Mouse (Mus musculus): Measurements from ENCODE around the gene Rab40c. TPM values are rescaled to one million over a fixed set of nuclear protein-coding genes. Genes with fewer than 3 reads are reported as not detected.
"Not testable (repeated sequence)": the region's sequence is repeated elsewhere in the genome, so short reads cannot be mapped to it uniquely, and the experiment has no call there.

Rab40c gene
- total and polyA plus RNA-seq, 2 experiments from 2014 or later, result 10.4 to 22.5 TPM

GRCm38 (mm10) chr17:25873405-25874147 is 46.0 kb downstream of the Rab40c start:
- DNase-seq (ENCODE audit: low spot score) (no peak), ATAC-seq (ENCODE audit: insufficient read depth, low read depth) (no peak)
- H3K27ac ChIP-seq (ENCODE audit: low read depth), result 0 out of 2 replicates have a peak overlapping the region, but pooled peaks have one; percentile 21
- TF ChIP-seq CTCF (IDR thresholded peaks at IDR 0.05; ENCODE audit: low read depth) (no peak), EP300 (IDR thresholded peaks at IDR 0.05; ENCODE audit: low read depth) (no peak)
- H3K4me2 ChIP-seq (ENCODE audit: low read depth, low read length), result no peak overlapping the region
- 76% methylated on average over 11 of the region's 11 CpGs for WGBS
- H3K4me3 ChIP-seq (ENCODE audit: low read depth, low read length), result no peak overlapping the region
- H3K27me3 ChIP-seq (ENCODE audit: control insufficient read depth, insufficient read depth, low read length), result no peaks in the 10 kb centered on the region
- H3K36me3 ChIP-seq (replicated peaks; ENCODE audit: control insufficient read depth, insufficient read depth, low read length), result no peaks in the 10 kb centered on the region
- H3K9me3 ChIP-seq (replicated peaks; ENCODE audit: control insufficient read depth, low read length), result no peaks in the 10 kb centered on the region
- H3K9ac ChIP-seq (replicated peaks; ENCODE audit: low read depth, low read length), result no peak overlapping the region
- peaks cover 18% of the 10 kb centered on the region; the same call in 1 of the 2 replicates for H3K4me1 ChIP-seq (ENCODE audit: control insufficient read depth, insufficient read depth)

DNA sequence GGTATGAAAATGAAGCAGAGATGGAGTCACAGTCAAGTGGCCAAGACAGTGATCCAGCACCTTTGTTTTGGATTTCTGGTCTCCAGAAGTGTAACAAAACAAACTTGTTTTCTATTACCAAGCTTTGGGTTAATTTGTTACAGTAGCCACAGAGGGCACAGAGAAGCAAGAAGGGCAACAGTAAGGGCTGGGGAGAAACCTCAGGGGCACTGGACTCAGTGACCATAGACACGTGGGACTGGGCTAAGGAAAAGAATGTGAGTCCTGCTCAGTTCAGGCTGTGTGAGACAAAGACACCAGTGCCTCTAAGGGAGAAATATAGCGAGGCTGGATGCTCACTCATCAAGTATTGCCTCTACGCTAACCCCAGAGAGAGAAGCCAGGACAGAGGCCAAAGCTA is 46.9 kb downstream of the Rab40c start:
- 81% methylated on average over 3 of the region's 3 CpGs for WGBS
- H3K4me3 ChIP-seq (ENCODE audit: low read depth, low read length), result no peak overlapping the region
- no peaks in the 10 kb centered on the region for H3K9me3 ChIP-seq (replicated peaks; ENCODE audit: control insufficient read depth, low read length)
- TF ChIP-seq EP300 (IDR thresholded peaks at IDR 0.05; ENCODE audit: low read depth), result no peak
- TF ChIP-seq CTCF (IDR thresholded peaks at IDR 0.05; ENCODE audit: low read depth), result no peak
- no peak overlapping the region for H3K4me2 ChIP-seq (ENCODE audit: low read depth, low read length)
- DNase-seq (ENCODE audit: low spot score) (no peak), ATAC-seq (ENCODE audit: insufficient read depth, low read depth) (no peak)
- H3K27ac ChIP-seq (ENCODE audit: low read depth), result no peak overlapping the region
- H3K27me3 ChIP-seq (ENCODE audit: control insufficient read depth, insufficient read depth, low read length), result no peaks in the 10 kb centered on the region
- peaks cover 18% of the 10 kb centered on the region; the same call in 1 of the 2 replicates for H3K4me1 ChIP-seq (ENCODE audit: control insufficient read depth, insufficient read depth)
- no peak overlapping the region for H3K9ac ChIP-seq (replicated peaks; ENCODE audit: low read depth, low read length)
- H3K36me3 ChIP-seq (replicated peaks; ENCODE audit: control insufficient read depth, insufficient read depth, low read length), result no peaks in the 10 kb centered on the region

- ATAC-seq (ENCODE audit: insufficient read depth, low read depth); DNase-seq (ENCODE audit: low spot score); H3K27me3 ChIP-seq (ENCODE audit: control insufficient read depth, insufficient read depth, low read length): not testable (repeated sequence)
Measured at GRCm38 (mm10) chr17:25871566-25871965, 48.0 kb downstream of the Rab40c start.

DNA sequence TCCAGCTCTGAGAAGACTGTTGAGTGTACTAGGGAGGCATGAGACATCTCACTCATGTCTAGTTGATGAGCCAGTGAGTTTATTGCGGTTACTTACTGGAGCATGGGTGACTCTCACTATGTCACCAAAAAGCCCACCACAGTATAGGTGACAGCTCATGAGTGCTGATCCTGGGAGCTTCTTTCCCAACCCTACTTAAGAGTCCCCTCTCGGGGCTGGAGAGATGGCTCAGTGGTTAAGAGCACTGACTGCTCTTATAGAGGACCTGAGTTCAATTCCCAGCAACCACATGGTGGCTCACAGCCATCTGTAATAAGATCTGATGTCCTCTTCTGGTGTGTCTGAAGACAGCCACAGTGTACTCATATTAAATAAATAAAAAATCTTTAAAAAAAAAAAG is 49.6 kb downstream of the Rab40c start:
- no peak overlapping the region for H3K27ac ChIP-seq (ENCODE audit: low read depth)
- no peaks in the 10 kb centered on the region for H3K27me3 ChIP-seq (ENCODE audit: control insufficient read depth, insufficient read depth, low read length)
- no peak overlapping the region for H3K9ac ChIP-seq (replicated peaks; ENCODE audit: low read depth, low read length)
- no peak for ATAC-seq (ENCODE audit: insufficient read depth, low read depth)
- WGBS, result 90% methylated on average over 2 of the region's 2 CpGs
- no peak overlapping the region for H3K4me2 ChIP-seq (ENCODE audit: low read depth, low read length)
- TF ChIP-seq EP300 (IDR thresholded peaks at IDR 0.05; ENCODE audit: low read depth) (no peak), CTCF (IDR thresholded peaks at IDR 0.05; ENCODE audit: low read depth) (no peak)
- H3K36me3 ChIP-seq (replicated peaks; ENCODE audit: control insufficient read depth, insufficient read depth, low read length), result 0 out of 2 replicates have a peak, but pooled peaks cover under 1% of the 10 kb centered on the region
- no peaks in the 10 kb centered on the region for H3K9me3 ChIP-seq (replicated peaks; ENCODE audit: control insufficient read depth, low read length)
- DNase-seq (ENCODE audit: low spot score), result no peak
- H3K4me3 ChIP-seq (ENCODE audit: low read depth, low read length), result no peak overlapping the region
- H3K4me1 ChIP-seq (ENCODE audit: control insufficient read depth, insufficient read depth), result peaks cover 20% of the 10 kb centered on the region

More at GRCm38 (mm10) chr17:25871566-25871965, 48.0 kb downstream of the Rab40c start:
- not testable (repeated sequence) for H3K27ac ChIP-seq (ENCODE audit: low read depth); H3K36me3 ChIP-seq (replicated peaks; ENCODE audit: control insufficient read depth, insufficient read depth, low read length); H3K4me2 ChIP-seq (ENCODE audit: low read depth, low read length); H3K9ac ChIP-seq (replicated peaks; ENCODE audit: low read depth, low read length); H3K4me3 ChIP-seq (ENCODE audit: low read depth, low read length); H3K9me3 ChIP-seq (replicated peaks; ENCODE audit: control insufficient read depth, low read length)
- H3K4me1 ChIP-seq (ENCODE audit: control insufficient read depth, insufficient read depth), result peaks cover 23% of the 10 kb centered on the region

- no peak for TF ChIP-seq EP300 (IDR thresholded peaks at IDR 0.05; ENCODE audit: low read depth)
- no peaks in the 10 kb centered on the region for H3K9me3 ChIP-seq (replicated peaks; ENCODE audit: control insufficient read depth, low read length)
- H3K4me1 ChIP-seq (ENCODE audit: control insufficient read depth, insufficient read depth), result peaks cover 17% of the 10 kb centered on the region
- no peak overlapping the region for H3K4me3 ChIP-seq (ENCODE audit: low read depth, low read length)
- DNase-seq (ENCODE audit: low spot score), result no peak
- no peak overlapping the region for H3K9ac ChIP-seq (replicated peaks; ENCODE audit: low read depth, low read length)
- no peak overlapping the region for H3K27ac ChIP-seq (ENCODE audit: low read depth)
- 0 out of 2 replicates have a peak, but pooled peaks cover 5% of the 10 kb centered on the region for H3K36me3 ChIP-seq (replicated peaks; ENCODE audit: control insufficient read depth, insufficient read depth, low read length)
- no peak overlapping the region for H3K4me2 ChIP-seq (ENCODE audit: low read depth, low read length)
- no peak for ATAC-seq (ENCODE audit: insufficient read depth, low read depth)
- no peaks in the 10 kb centered on the region for H3K27me3 ChIP-seq (ENCODE audit: control insufficient read depth, insufficient read depth, low read length)
- 83% methylated on average over 8 of the region's 8 CpGs for WGBS
Measured at GRCm38 (mm10) chr17:25869498-25869897, 50.0 kb downstream of the Rab40c start.

Data from heart, postnatal 0 days (tissue).